Mouse (Mus musculus) T-helper 2 cell (primary cell): ENCODE results near the gene Mpg.
"Not testable (repeated sequence)": the region's sequence is repeated elsewhere in the genome, so short reads cannot be mapped to it uniquely, and the experiment has no call there.

ENCODE experiments used
- in situ Hi-C: fragments of 300-600 bp; cut with MboI, MseI; formaldehyde crosslinking; loops from one replicate; pipeline ENCODE4 v1.15.1; 2025; ENCODE audit warnings: high pct_unique_total_duplicates

The Mpg gene

DNA sequence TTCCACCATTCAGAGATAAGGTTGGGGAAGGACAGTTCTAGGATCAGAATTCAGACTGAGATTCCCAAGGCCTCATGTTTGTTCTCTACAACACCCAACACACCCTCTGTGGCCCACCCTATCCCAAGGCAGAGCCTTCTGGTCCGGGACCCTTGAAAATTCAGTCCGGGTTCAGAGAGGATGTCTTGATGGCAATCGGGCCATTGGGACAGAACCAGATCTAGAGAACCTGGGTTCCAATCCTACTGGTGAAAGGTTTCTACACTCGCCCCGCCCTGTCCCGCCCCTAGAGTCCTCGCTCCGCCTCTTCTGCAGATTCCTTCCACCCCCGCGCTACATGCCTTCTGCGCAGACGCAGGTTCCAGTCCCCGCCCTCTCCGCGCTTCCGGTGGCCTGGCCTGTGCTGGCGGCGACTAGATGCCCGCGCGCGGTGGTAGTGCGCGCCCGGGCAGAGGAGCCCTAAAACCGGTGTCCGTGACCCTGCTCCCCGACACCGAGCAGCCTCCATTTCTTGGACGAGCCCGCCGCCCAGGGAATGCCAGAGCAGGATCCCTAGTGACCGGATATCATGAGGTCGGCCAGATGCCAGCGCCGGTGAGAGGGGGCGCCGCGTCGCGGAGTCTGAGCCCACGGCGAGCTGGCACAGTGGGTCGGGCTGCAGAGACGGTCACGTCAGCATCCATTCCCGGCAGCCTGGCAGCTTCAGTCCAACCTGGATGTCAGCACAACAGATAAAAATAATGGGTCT lies at the start of gene Mpg:
TSS of gene Mpg (plus strand) at position 382 of the 748 bp plus-strand sequence.
- in situ Hi-C loops = no loop called here

GRCm38 (mm10) chr11:32178506-32178905 lies 47.8 kb upstream of the Mpg start:
- in situ Hi-C loops = no loop called here

GRCm38 (mm10) chr11:32181246-32181645 lies 45.1 kb upstream of the Mpg start:
- in situ Hi-C loops = no loop called here

DNA sequence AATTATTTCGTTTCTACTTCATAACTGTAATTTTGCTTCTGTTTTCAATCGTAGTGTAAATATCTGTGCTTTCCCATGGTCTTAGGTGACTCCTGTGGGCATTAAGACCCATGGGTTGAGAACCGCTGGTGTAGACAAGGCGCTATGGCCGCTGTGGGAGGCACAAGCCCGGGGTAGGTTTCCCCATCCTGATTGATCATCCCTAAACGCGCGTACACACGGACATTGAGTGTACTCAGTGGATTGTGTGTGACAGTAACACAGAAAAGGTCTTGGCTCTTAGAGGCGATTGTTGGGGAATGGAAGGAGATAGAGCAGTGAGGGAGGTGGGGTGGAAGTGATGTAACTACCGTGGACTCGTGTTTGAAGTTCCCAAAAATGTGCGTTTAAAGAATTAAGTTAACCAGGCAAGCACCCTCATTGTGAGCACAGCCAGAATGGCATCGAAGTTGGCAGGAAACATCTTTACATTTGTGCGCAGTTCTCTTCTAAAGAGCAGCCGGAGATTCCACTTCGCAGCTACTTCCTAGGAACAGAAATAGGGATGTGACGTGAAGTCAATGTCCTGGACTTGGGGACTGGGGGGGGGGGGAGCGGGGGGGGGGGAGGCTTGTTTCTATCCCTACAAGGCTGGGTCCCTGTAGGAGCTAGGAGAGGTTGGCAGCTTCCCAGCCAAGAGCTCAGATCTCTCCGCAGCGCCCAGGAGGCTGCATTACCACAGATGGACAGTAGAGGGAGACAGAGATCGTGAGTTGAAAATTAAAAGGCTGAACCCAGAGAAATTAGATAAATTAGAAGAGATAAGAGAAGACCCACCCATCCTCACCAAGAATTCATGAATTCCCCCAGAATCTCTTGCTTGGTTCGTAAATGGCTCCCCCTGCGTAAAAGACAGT lies 44.1 kb upstream of the Mpg start:
- in situ Hi-C loops = no loop called here

- in situ Hi-C loops = no loop called here
These were observed 41.8 kb upstream of the Mpg start for GRCm38 (mm10) chr11:32184469-32184868.

DNA sequence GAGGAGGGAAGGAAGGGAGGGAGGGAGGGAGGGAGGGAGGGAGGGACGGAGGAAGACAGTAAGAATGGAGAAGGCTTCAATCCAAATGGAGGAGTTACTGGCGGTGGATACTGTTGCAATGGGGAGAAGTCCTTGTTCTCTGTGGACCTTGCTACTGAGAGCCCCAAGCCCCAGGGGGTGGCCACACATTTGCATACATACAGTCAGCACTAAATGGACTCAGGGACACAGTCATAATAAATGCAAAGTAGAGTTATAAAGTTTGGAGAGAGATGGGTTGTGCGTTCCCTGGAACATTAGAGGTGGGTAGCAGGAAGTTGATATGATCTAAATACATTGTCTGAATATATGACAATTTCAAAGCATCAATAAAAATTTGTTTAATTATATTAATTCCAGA lies 40.3 kb upstream of the Mpg start:
- in situ Hi-C loops = no loop called here

- in situ Hi-C loops = no loop called here
These were observed 39.0 kb upstream of the Mpg start for GRCm38 (mm10) chr11:32187256-32187655.

DNA sequence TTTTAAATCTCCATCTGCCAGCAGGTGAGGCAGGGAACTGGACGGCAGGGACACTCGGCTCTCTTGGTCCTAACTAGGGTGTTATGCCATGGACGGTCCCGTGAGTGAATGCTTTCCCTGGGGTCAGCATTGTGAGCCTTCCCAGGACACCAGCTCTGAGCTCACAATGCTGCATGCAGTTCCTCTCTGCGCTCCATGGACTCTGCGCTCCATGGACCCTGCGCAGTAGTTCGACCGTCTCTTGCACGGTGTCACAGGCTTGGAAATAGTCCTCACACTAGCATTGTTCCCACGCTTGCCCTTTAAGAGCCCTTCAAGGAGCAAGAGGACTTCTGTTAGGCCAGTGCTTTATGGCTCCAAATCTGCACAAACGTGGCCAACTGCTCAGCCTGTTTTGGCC lies 37.4 kb upstream of the Mpg start:
- in situ Hi-C loops = no loop called here

GRCm38 (mm10) chr11:32189434-32189833 lies 36.9 kb upstream of the Mpg start:
- in situ Hi-C loops = no loop called here

DNA sequence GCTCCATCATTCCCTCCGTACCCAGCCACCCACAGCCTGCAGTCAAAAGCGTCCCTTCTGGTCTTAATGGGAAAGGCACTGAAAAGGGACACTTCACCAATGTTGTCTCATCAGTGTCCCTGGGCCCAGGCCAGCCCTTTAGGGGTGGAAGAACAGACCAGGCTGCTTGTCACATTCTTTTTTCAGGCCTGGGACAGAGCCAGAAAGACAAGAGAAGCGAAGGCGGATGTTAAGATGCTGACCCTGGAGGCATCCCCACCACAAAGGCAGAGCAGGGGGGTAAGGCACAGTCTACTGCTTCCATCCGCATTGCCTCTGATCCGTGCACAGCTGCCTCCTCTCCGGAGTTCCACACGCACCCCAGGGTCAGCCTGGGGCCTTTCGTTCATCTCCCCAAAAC lies 36.2 kb upstream of the Mpg start:
- in situ Hi-C loops = no loop called here

GRCm38 (mm10) chr11:32190603-32191110 lies 35.6 kb upstream of the Mpg start:
- in situ Hi-C loops = no loop called here

DNA sequence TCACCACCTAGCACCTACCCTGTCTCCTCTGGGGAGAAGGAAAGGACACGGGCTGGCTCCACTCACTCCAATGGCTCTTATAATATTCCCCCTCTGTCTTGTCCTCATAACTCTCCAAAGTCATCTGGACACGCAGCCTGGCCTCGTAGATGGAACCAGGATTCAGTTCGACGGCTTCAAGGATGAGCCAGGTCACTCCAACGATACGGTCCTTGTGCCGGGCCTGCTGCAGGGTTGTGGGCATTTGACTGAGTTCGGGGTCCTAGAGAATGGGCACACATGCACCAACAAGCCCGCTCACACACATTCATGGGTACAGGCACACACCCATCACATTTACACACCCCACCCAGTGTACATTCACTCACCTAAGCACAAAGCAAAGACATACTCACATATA lies 33.1 kb upstream of the Mpg start:
- in situ Hi-C loops = no loop called here

- in situ Hi-C loops = no loop called here
These were observed 32.2 kb upstream of the Mpg start for GRCm38 (mm10) chr11:32194086-32194485.

GRCm38 (mm10) chr11:32194626-32195025 lies 31.7 kb upstream of the Mpg start:
- in situ Hi-C loops = no loop called here

DNA sequence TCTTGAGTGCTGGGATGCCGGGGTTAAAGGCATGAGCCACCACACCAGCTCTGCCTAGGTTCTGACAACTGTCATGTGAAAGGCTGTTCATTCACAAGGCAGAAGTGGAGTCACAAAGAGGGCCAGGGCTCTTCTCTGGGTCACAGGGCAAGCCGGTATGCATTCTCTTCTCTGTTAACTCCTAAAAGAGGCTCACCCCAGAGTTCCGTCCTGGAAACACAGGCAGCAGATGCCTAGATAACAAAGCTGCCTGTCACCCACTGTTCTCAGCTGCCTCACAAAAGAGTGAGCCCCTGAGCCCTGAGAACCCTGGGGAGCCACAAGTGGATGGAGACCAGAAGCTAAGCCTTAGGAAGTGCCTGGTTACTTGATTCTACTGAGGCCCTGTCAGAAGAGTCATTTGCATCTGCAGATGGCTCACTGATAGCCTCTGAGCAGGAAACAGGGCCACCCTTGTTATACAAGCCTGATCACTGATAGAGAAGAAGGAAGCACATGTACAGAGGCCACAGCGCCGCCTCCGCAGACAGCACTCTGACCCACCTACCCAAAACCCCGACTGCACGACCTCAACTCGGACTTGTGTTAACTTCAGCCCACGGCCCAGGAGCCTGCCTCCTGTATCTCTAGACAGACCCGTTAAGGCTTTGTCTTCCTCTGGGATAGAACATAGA lies 30.3 kb upstream of the Mpg start:
- in situ Hi-C loops = no loop called here

DNA sequence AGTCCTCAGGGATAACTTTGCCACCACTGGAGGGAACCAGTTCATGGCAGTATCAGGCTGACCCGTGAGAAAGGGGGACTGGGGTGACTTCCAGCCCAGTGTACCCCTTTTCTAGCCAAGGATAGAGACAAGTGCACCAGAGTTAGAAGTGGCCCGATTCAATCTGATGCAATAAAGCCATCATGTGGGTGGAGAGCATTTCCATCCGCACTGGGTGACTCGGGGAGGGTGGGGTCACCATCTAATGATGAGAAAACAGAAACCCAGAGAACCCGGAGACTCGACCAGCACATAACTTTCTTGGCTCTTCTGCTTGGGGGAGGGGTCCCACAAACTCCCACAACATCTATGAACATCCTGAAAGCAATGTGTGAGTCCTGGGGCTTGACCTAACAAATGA lies 29.6 kb upstream of the Mpg start:
- in situ Hi-C loops = no loop called here

DNA sequence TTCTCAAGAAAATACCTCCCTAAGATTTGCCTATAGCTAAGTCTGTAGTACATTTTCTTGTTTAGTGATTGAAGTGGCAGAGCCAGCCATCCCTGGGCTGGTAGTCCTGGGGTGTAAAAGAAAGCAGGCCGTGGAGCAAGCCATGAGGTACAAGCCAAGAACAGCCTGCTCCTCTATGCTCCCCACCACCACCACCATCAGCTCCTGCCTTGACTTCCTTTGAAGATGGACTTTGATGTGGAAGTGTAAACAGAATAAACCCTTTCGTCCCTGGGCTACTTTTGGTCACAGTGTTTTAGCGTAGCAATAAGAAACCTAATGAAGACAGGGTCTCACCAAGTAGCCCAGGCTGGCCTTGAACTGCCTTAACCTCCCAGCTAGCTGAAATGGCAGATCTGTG lies 28.5 kb upstream of the Mpg start:
- in situ Hi-C loops = no loop called here

DNA sequence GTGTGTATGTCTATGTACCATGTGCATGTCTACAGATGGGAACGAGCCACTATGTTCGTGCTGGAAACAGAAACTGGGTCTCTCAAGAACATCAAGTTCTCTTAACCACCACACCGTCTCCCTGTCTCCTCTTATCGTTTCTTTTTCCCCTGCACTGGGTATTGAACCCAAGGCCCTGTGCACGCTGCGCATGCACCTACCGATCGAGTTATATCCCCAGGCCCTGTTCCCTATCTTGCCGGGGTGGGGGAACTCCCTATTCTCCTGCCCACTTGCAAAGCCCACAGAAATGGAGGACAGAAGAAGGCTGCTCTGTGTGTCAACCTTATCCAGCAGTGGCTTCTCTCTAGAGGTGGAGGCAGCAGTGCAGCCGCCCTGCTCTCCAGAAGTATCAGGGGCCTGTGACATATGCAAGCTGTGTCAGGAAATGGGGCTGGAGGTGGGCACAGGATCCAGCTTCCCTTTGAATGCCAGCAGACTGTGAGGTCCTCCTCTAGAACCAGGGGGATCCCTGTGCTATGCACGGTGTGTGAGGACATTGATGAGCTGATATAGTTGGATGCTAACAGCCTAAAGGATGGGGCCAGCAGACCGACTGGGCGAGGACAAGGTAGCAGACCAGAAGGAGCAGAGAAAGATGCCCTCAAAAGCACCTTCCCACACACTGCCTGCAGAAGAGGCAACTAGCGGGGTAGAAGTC lies 27.9 kb upstream of the Mpg start:
- in situ Hi-C loops = no loop called here

- in situ Hi-C loops = no loop called here
These were observed 27.1 kb upstream of the Mpg start for GRCm38 (mm10) chr11:32199230-32199629.

GRCm38 (mm10) chr11:32200075-32200601 lies 26.2 kb upstream of the Mpg start, which contains the start of gene Il9r:
Il9r (minus strand) TSS chr11:32200279.
- in situ Hi-C loops = no loop called here

GRCm38 (mm10) chr11:32200992-32201391 lies 25.3 kb upstream of the Mpg start:
- in situ Hi-C loops = not testable (repeated sequence)
